Mouse (Mus musculus): Measurements from ENCODE around the gene 4930442H23Rik. TPM values are rescaled to one million over a fixed set of nuclear protein-coding genes. Genes with fewer than 3 reads are reported as not detected.

Gene 4930442H23Rik
- total RNA-seq, 2 experiments from 2014 or later, result not detected

Other genes starting within 250 kb of the 4930442H23Rik start
- gene Gng7, start 168.9 kb downstream of the 4930442H23Rik start, total RNA-seq (2021), result 1 to 10 TPM; 1.7 to 2.0 TPM
- gene Diras1, start 158.2 kb downstream of the 4930442H23Rik start, total RNA-seq (2021), result under 1 TPM; 0.27 to 0.87 TPM
- gene Slc39a3, start 146.4 kb downstream of the 4930442H23Rik start, total RNA-seq (2021), result 10 to 100 TPM; 11.5 to 13.3 TPM
- gene Sgta, start 123.7 kb downstream of the 4930442H23Rik start, total RNA-seq (2021), result 10 to 100 TPM; 82.2 to 84.4 TPM
- gene Thop1, start 113.8 kb downstream of the 4930442H23Rik start, total RNA-seq (2021), result 10 to 100 TPM; 26.4 to 27.1 TPM
- 1 to 10 TPM in 1 of 2 experiments, under 1 TPM in 1; 0.87 to 2.1 TPM for gene Creb3l3, start 85.0 kb downstream of the 4930442H23Rik start, total RNA-seq (2021)
- gene Map2k2, start 77.9 kb downstream of the 4930442H23Rik start, total RNA-seq (2021), result 100 to 1,000 TPM; 170 to 177 TPM
- gene Zbtb7a, start 48.6 kb downstream of the 4930442H23Rik start, total RNA-seq (2021), result 10 to 100 TPM; 29.2 to 35.9 TPM
- gene Pias4, start 15.9 kb downstream of the 4930442H23Rik start, total RNA-seq (2021), result 10 to 100 TPM; 10.7 to 13.8 TPM
- gene Eef2, start 7.2 kb downstream of the 4930442H23Rik start, total RNA-seq (2021), result 1,000 to 10,000 TPM in 1 of 2 experiments, 100 to 1,000 TPM in 1; 974 to 1,018 TPM
- gene Dapk3, start 844 bp downstream of the 4930442H23Rik start, total RNA-seq (2021), result 10 to 100 TPM; 29.8 to 30.4 TPM
- gene Nmrk2, start 18.2 kb upstream of the 4930442H23Rik start, total RNA-seq (2021), result 1 to 10 TPM; 1.7 to 1.8 TPM
- gene Atcay, start 47.0 kb upstream of the 4930442H23Rik start, total RNA-seq (2021), result under 1 TPM; 0.40 to 0.43 TPM
- gene Zfr2, start 49.3 kb upstream of the 4930442H23Rik start, total RNA-seq (2021), result 1 to 10 TPM; 2.1 to 3.5 TPM
- gene Matk, start 69.1 kb upstream of the 4930442H23Rik start, total RNA-seq (2021), result 1 to 10 TPM in 1 of 2 experiments, under 1 TPM in 1; 0.70 to 1.3 TPM
- gene Mrpl54, start 83.1 kb upstream of the 4930442H23Rik start, total RNA-seq (2021), result 100 to 1,000 TPM in 1 of 2 experiments, 10 to 100 TPM in 1; 93.7 to 108 TPM
- gene Apba3, start 83.1 kb upstream of the 4930442H23Rik start, total RNA-seq (2021), result 10 to 100 TPM; 61.6 to 63.5 TPM
- gene Tjp3, start 107.7 kb upstream of the 4930442H23Rik start, total RNA-seq (2021), result under 1 TPM; 0.14 to 0.36 TPM
- 10 to 100 TPM; 24.0 to 30.8 TPM for gene Pip5k1c, start 109.1 kb upstream of the 4930442H23Rik start, total RNA-seq (2021)
- 10 to 100 TPM; 11.0 to 14.5 TPM for gene Cactin, start 137.3 kb upstream of the 4930442H23Rik start, total RNA-seq (2021)
- gene Tbxa2r, start 144.9 kb upstream of the 4930442H23Rik start, total RNA-seq (2021), result 1 to 10 TPM; 2.3 to 3.8 TPM
- 1 to 10 TPM in 1 of 2 experiments, under 1 TPM in 1; 0.96 to 1.3 TPM for gene Gipc3, start 159.4 kb upstream of the 4930442H23Rik start, total RNA-seq (2021)
- gene Hmg20b, start 166.6 kb upstream of the 4930442H23Rik start, total RNA-seq (2021), result 10 to 100 TPM; 26.8 to 41.9 TPM
- 1 to 10 TPM; 4.5 to 7.5 TPM for gene Mfsd12, start 173.6 kb upstream of the 4930442H23Rik start, total RNA-seq (2021)
- gene 4930404N11Rik, start 182.0 kb upstream of the 4930442H23Rik start, total RNA-seq (2021), result 1 to 10 TPM in 1 of 2 experiments, under 1 TPM in 1; 0.85 to 1.4 TPM
- gene Fzr1, start 194.7 kb upstream of the 4930442H23Rik start, total RNA-seq (2021), result 10 to 100 TPM; 17.6 to 24.1 TPM
- gene Dohh, start 200.6 kb upstream of the 4930442H23Rik start, total RNA-seq (2021), result 10 to 100 TPM; 40.3 to 46.7 TPM
- under 1 TPM; 0.40 to 0.45 TPM for gene Gm48551, start 200.6 kb upstream of the 4930442H23Rik start, total RNA-seq (2021)
- 1 to 10 TPM in 1 of 2 experiments, under 1 TPM in 1; 0.33 to 2.0 TPM for gene Gm48552, start 205.2 kb upstream of the 4930442H23Rik start, total RNA-seq (2021)
- gene Smim24, start 209.2 kb upstream of the 4930442H23Rik start, total RNA-seq (2021), result under 1 TPM in 1 of 2 experiments, not detected in 1; 0.65 TPM

Measured in gastrocnemius, postnatal 10 days (tissue).